Mouse (Mus musculus) myocyte (in vitro differentiated cells): Measurements from ENCODE around the gene Adora3.

ENCODE experiments used
- E2F4 ChIP-seq: IDR thresholded peaks from one replicate; pipeline ENCODE4 v1.6.1; 2011; ENCODE audit warnings: mild to moderate bottlenecking, control low read depth, moderate library complexity; ENCODE audit not compliant: insufficient read depth
- MYOD1 ChIP-seq, 3 experiments: IDR thresholded peaks; one replicate each; pipeline ENCODE4 v1.6.1; 2011; ENCODE audit warnings: control low read depth in 2 of 3, low read depth in 2 of 3, mild to moderate bottlenecking in 2 of 3, moderate library complexity in 1 of 3; ENCODE audit not compliant: insufficient read length in 2 of 3, control insufficient read depth in 1 of 3
- POLR2A ChIP-seq: IDR thresholded peaks from one replicate; pipeline ENCODE4 v1.6.1; 2011; ENCODE audit warnings: low read depth, mild to moderate bottlenecking, control low read depth, moderate library complexity; ENCODE audit not compliant: insufficient read length
- POLR2AphosphoS2 ChIP-seq: IDR thresholded peaks from one replicate; pipeline ENCODE4 v1.6.1; 2011; ENCODE audit warnings: low read depth, control low read depth; ENCODE audit not compliant: insufficient read length
- TCF12 ChIP-seq: IDR thresholded peaks from one replicate; pipeline ENCODE4 v1.6.1; 2011; ENCODE audit warnings: mild to moderate bottlenecking, control low read depth; ENCODE audit not compliant: poor library complexity, insufficient read depth, severe bottlenecking

DNA sequence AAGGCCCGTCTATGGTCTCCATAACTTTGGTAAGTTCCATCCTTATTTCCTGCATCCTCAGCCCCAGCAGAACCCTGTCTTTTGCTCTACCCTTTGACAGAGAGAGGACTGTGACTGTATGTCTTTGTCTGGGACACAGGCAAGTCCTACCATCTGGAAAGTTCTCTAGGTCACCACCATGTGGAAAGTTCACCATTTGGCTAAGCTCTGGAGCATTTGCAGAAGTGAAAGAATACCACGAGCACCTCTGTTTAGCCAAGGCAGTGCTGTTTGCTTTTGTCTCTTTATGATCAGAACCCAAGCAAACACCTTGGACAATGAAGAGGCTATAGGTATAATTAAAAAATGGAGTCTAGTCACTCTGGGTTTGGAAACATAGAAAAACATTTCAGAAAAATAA, 51.3 kb downstream of the Adora3 start:
- TF ChIP-seq POLR2A: no peak
- no peak for TF ChIP-seq POLR2AphosphoS2
- TF ChIP-seq MYOD1 (IDR thresholded peaks at IDR 0.05; ENCODE audit: control insufficient read depth in 1 of 3, insufficient read length in 2 of 3, low read depth in 2 of 3): no peak
- no peak for TF ChIP-seq E2F4
- no peak for TF ChIP-seq TCF12
